Mouse (Mus musculus): ENCODE data around the gene Vstm2l. TPM values are rescaled to one million over a fixed set of nuclear protein-coding genes. Genes with fewer than 3 reads are reported as not detected.

The Vstm2l gene
- polyA plus RNA-seq, 1 experiment from 2014 or later, result 23.2 TPM

DNA sequence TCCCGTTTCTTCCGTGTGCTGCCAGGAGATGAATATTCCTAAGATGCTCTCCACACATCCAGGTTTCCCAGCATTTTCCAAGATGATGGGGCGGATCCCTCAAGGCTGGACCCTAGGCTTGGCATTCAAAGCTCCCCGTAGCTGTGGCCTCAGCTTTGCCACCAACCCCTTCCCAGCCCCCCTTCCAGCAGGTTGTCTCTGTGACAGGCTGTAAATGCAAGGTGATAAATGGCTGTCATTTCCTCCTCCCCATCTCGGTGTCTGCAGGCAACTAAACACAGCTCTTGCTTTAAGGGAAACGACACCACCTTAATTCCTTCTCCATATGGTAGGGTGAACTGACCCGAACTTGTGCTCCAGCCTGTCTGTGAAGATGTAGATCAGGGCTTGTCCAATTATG lies 61.1 kb downstream of the Vstm2l start:
- H3K27me3 ChIP-seq (replicated peaks), result no peaks in the 10 kb centered on the region
- H3K9ac ChIP-seq, result peak overlapping the region; percentile 44; the same call in 1 of the 2 replicates
- H3K9me3 ChIP-seq, result no peaks in the 10 kb centered on the region
- 2% methylated on average over 7 of the region's 7 CpGs for WGBS
- ATAC-seq (ENCODE audit: low FRiP score, low read depth), result peak; percentile 44; the same call in 1 of the 2 replicates
- H3K27ac ChIP-seq, result peak overlapping the region; percentile 74
- no peaks in the 10 kb centered on the region for H3K36me3 ChIP-seq
- H3K4me1 ChIP-seq, result peaks cover 21% of the 10 kb centered on the region
- H3K4me3 ChIP-seq, result no peak overlapping the region
- peak overlapping the region; percentile 55 for H3K4me2 ChIP-seq (replicated peaks)

DNA sequence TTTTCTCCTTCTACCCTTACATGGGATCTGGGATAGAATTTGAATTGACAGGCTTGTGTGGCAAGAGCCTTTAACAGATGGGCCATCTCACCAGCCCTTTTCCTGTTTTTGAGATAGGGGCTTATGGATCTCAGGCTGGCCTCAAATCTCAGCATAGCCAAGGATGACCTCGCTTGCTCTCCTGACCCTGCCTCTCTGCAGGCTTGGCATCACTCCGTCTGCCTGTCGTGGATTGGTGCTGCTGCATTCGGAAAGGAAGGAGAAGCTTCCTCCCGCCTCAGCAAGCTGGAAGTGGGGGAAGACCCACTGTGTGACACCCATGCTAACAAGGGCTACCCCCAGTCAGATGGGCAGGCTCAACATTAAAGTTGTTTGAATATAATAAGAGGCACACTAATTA lies 64.8 kb downstream of the Vstm2l start:
- WGBS, result 75% methylated on average over 5 of the region's 5 CpGs
- Histone ChIP-seq H3K36me3 (peaks cover 12% of the 10 kb centered on the region; the same call in 1 of the 2 replicates), H3K27me3 (replicated peaks) (no peaks in the 10 kb centered on the region), H3K4me3 (no peak overlapping the region), H3K4me1 (peaks cover 19% of the 10 kb centered on the region), H3K9me3 (no peaks in the 10 kb centered on the region), H3K27ac (no peak overlapping the region), H3K4me2 (replicated peaks) (no peak overlapping the region), H3K9ac (no peak overlapping the region)
- ATAC-seq (ENCODE audit: low FRiP score, low read depth), result no peak

DNA sequence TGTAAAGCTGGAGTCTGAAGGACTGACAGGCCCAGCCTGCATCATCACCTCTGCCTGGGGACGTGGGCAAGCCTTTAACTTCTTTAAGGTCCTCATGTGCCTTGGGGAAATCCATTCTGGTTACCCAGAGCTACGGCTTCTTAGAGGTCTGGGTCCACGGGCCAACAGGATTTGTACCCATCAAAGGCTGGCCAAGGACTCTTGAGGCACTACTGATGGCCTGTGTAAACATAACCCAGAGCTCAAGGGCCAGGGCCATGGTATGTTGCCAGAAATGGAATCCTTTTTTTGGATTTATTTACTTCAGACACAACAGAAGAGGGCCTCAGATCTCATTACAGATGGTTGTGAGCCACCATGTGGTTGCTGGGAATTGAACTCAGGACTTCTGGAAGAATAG lies 68.3 kb downstream of the Vstm2l start:
- WGBS, result 91% methylated on average over 3 of the region's 3 CpGs
- ATAC-seq (ENCODE audit: low FRiP score, low read depth), result no peak

DNA sequence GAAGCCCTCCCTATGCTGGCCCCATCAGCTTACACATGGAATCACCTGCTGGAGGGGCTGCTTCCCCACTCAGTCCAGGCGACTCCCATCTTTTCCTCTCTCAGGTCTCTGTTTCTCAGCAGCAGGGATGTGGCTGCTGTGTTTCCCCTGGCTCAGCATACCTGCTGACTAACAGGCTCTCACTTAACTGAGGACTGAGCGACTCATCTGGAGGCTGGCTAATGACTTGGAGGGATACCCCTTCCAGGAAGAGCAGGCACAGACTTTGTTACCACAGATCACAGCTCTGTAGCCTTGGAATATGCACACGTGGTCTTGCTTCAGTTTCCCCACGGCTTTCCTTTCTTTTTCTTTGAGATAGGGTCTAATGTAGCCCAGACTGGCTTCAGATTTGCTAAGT lies 68.8 kb downstream of the Vstm2l start:
- no peak overlapping the region for H3K4me3 ChIP-seq
- no peak overlapping the region for H3K27ac ChIP-seq
- no peaks in the 10 kb centered on the region for H3K27me3 ChIP-seq (replicated peaks)
- no peak overlapping the region for H3K4me2 ChIP-seq (replicated peaks)
- no peak for ATAC-seq (ENCODE audit: low FRiP score, low read depth)
- 0 out of 2 replicates have a peak, but pooled peaks cover 10% of the 10 kb centered on the region for H3K4me1 ChIP-seq
- WGBS, result 95% methylated on average over 4 of the region's 4 CpGs
- H3K9ac ChIP-seq, result no peak overlapping the region
- no peaks in the 10 kb centered on the region for H3K9me3 ChIP-seq
- peaks cover 12% of the 10 kb centered on the region; the same call in 1 of the 2 replicates for H3K36me3 ChIP-seq

More for the DNA sequence above, 68.3 kb downstream of the Vstm2l start:
- H3K4me2 ChIP-seq (replicated peaks), result no peak overlapping the region
- H3K9ac ChIP-seq, result no peak overlapping the region
- H3K36me3 ChIP-seq, result peaks cover 12% of the 10 kb centered on the region; the same call in 1 of the 2 replicates
- H3K27me3 ChIP-seq (replicated peaks), result no peaks in the 10 kb centered on the region
- 0 out of 2 replicates have a peak, but pooled peaks cover 6% of the 10 kb centered on the region for H3K4me1 ChIP-seq
- H3K27ac ChIP-seq, result no peak overlapping the region
- no peak overlapping the region for H3K4me3 ChIP-seq
- no peaks in the 10 kb centered on the region for H3K9me3 ChIP-seq

- no peak overlapping the region for H3K4me3 ChIP-seq
- no peaks in the 10 kb centered on the region for H3K27me3 ChIP-seq (replicated peaks)
- H3K36me3 ChIP-seq, result peaks cover 12% of the 10 kb centered on the region; the same call in 1 of the 2 replicates
- no peak overlapping the region for H3K9ac ChIP-seq
- ATAC-seq (ENCODE audit: low FRiP score, low read depth), result no peak
- no peak overlapping the region for H3K4me2 ChIP-seq (replicated peaks)
- no peaks in the 10 kb centered on the region for H3K9me3 ChIP-seq
- no peak overlapping the region for H3K27ac ChIP-seq
- H3K4me1 ChIP-seq, result peaks cover 30% of the 10 kb centered on the region
- WGBS, result 85% methylated on average over 4 of the region's 4 CpGs
These were observed 71.2 kb downstream of the Vstm2l start for GRCm38 (mm10) chr2:157985611-157986010.

- Histone ChIP-seq H3K4me3 (no peak overlapping the region), H3K4me2 (replicated peaks) (no peak overlapping the region), H3K9me3 (no peaks in the 10 kb centered on the region), H3K27me3 (replicated peaks) (no peaks in the 10 kb centered on the region), H3K36me3 (peaks cover 10% of the 10 kb centered on the region), H3K9ac (no peak overlapping the region), H3K27ac (no peak overlapping the region), H3K4me1 (peaks cover 35% of the 10 kb centered on the region)
- WGBS, result 87% methylated on average over 6 of the region's 6 CpGs
- no peak for ATAC-seq (ENCODE audit: low FRiP score, low read depth)
These were observed 71.8 kb downstream of the Vstm2l start for GRCm38 (mm10) chr2:157986235-157986634.

DNA sequence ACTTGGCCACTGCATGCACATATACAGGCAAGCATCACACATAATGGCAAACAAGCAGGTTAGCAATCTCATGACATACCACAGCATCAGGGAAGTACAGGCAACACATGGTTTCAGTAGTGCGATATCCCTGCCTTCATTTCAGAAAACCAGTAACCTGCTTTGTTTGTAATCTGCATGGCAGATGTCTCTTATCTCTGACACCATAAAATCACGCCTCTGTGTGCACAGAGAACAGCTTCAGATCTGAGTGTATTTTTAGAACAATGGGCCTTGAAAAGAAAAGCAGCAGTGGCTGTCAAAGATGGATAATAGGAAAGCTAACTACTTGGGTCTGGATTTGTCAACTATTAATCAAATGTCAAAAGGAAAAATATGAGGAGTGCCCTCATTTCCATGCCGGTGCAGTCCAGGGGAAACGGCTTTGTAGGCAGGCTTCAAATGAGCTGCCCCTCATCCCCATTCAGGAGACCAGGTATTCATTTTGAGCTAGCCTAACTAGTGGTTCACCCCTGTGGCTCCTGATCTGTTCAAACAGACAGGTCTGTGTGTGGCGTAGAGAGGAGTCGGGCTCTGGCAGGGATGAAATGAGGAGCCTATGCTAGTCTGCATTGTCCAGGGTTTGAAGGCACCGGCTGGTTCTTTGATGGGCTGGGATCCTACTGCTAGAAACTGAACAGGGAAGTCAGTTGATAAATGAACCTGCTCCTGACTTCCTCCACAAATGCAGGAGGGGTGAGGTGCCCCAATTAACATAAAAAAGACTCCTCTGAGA lies 74.2 kb downstream of the Vstm2l start:
- Histone ChIP-seq H3K4me1 (peaks cover 35% of the 10 kb centered on the region), H3K4me3 (no peak overlapping the region), H3K9ac (no peak overlapping the region), H3K4me2 (replicated peaks) (no peak overlapping the region), H3K36me3 (peaks cover 17% of the 10 kb centered on the region), H3K9me3 (no peaks in the 10 kb centered on the region), H3K27ac (no peak overlapping the region), H3K27me3 (replicated peaks) (no peaks in the 10 kb centered on the region)
- WGBS, result 46% methylated on average over 7 of the region's 7 CpGs
- ATAC-seq (ENCODE audit: low FRiP score, low read depth), result no peak

DNA sequence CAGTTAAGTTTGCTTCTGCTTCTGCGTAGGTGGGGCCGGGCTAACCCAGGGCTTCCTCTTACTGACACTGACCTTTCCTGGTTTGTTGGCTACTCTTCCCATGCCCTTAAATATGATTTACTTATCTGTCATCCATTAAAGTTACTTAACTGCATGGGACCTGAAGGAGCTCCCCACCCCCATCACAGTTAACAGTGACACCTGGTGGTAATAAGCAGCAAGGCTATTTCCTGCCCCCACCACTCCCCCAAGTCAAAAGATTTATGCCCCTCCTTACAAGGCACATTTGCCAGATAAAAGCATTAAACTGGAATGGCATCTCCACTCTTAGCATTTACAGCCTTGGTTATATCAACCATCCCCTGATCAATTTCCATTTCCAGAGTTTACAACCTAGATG lies 75.5 kb downstream of the Vstm2l start:
- Histone ChIP-seq H3K4me3 (no peak overlapping the region), H3K36me3 (peaks cover 22% of the 10 kb centered on the region), H3K9me3 (no peaks in the 10 kb centered on the region), H3K27me3 (replicated peaks) (no peaks in the 10 kb centered on the region), H3K4me1 (peaks cover 35% of the 10 kb centered on the region), H3K27ac (no peak overlapping the region), H3K4me2 (replicated peaks) (no peak overlapping the region), H3K9ac (no peak overlapping the region)
- WGBS, result 65% methylated on average over 2 of the region's 2 CpGs
- ATAC-seq (ENCODE audit: low FRiP score, low read depth), result no peak

DNA sequence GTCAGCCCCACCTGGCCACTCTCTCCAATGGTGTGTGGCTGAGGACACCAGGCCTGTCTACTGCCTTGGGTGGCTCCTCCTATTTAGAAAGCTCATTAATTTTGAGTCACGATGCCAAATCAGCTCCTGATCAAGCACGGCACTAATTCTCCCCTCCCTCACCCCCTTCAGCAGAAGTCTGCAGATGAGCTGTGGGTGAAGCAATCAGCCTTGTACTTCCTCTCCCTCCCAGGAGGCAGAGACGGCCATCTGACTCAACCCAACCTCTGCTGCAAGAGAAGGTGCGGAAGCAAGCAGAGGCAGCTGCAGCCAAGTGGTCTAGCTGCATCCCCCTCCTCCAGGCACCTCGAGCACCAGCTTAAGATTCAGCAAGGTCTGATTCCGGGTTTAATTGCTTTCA lies 76.6 kb downstream of the Vstm2l start:
- Histone ChIP-seq H3K4me2 (replicated peaks) (no peak overlapping the region), H3K9me3 (no peaks in the 10 kb centered on the region), H3K27ac (no peak overlapping the region), H3K9ac (no peak overlapping the region), H3K4me3 (no peak overlapping the region), H3K27me3 (replicated peaks) (no peaks in the 10 kb centered on the region), H3K36me3 (peaks cover 32% of the 10 kb centered on the region), H3K4me1 (peaks cover 29% of the 10 kb centered on the region)
- 68% methylated on average over 6 of the region's 6 CpGs for WGBS
- ATAC-seq (ENCODE audit: low FRiP score, low read depth), result no peak

DNA sequence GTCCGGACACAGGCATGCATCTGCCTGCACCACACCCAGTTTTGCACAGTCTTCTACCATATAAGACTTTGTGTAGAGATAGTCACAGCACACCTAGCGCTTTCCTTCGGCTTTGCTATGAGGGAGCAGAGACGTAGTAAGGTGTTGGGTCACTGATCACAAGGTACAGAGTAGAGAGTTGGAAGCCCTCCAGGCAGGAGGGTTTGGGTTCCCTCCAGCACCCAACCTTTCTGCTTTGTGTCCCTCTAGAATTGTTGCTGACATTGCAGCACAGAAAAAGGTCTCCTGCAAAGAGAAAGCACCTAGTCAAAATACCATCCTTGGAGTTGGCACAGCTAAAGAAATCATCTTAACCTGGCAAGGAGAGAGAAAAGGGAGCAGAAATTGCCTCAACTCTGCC lies 78.0 kb downstream of the Vstm2l start:
- Histone ChIP-seq H3K9me3 (no peaks in the 10 kb centered on the region), H3K27me3 (replicated peaks) (no peaks in the 10 kb centered on the region), H3K36me3 (peaks cover 40% of the 10 kb centered on the region), H3K4me3 (no peak overlapping the region), H3K27ac (no peak overlapping the region), H3K9ac (no peak overlapping the region), H3K4me1 (peaks cover 29% of the 10 kb centered on the region), H3K4me2 (replicated peaks) (no peak overlapping the region)
- WGBS, result 95% methylated on average over 4 of the region's 4 CpGs
- ATAC-seq (ENCODE audit: low FRiP score, low read depth), result no peak

Other genes with a start within 250 kb of the Vstm2l start
- 80.2 and 81.9 TPM in 2 replicates for gene Ctnnbl1, start 177.3 kb upstream of the Vstm2l start, polyA plus RNA-seq (2016; fragmentation: Nextera tagmentation; extraction: Ambion mirVana)
- gene Tti1, start 113.8 kb downstream of the Vstm2l start, polyA plus RNA-seq (2016; fragmentation: Nextera tagmentation; extraction: Ambion mirVana), result 23.0 and 23.8 TPM in 2 replicates
- gene Rprd1b, start 113.8 kb downstream of the Vstm2l start, polyA plus RNA-seq (2016; fragmentation: Nextera tagmentation; extraction: Ambion mirVana), result 45.5 and 48.7 TPM in 2 replicates
- gene Tgm2, start 231.8 kb downstream of the Vstm2l start, polyA plus RNA-seq (2016; fragmentation: Nextera tagmentation; extraction: Ambion mirVana), result 11.8 and 12.3 TPM in 2 replicates